8 mouse cellular contexts compared by ENCODE assay signal in the genomic region with DNA sequence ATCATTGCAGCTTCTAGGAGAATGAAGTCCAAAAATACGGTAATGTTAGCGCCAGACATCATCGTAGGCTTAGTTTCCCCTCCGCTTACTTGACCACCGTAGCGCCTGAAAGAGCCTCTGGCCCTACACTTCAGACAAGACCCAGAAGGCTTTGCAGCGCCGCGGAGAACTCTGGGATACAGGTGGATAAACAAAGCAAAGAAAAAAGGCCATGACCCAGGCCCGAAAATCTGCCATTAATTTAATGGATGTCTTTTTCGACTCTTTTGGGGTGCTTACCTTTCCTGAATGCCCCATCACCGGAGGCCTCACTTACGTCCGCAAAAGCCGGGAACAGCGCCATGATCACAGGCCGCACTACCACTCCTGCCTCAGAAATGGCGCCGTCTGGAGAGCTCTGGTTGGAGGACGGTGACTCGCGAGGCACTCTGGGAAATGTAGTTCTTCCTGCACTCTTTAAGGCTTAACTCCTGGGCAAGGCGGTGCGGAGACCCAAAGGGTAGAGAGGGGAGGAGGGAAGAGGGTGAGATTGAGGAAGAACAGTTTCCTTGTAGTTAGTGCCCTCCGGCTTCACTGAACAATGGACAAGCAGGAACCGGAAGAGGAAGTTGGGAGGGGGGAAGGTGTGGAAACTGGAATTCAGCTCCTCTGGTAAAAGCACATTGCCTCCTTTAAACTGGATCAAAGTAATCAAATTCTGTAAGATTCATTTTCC. TPM values are rescaled to one million over a fixed set of nuclear protein-coding genes. Genes with fewer than 3 reads are reported as not detected.
DNase-seq lines count a peak whose midpoint lies in the region; ATAC-seq lines count a peak whose summit lies in the region.

A gene (minus strand): TSS at position 393 of the 715 bp plus-strand sequence.

- peak; percentile 100 for ATAC-seq in erythroblast, adult 5-6 weeks (replicated peaks; ENCODE audit: low FRiP score, poor library complexity, severe bottlenecking)
- peak; percentile 99 for ATAC-seq in kidney, embryonic 15.5 days (replicated peaks; ENCODE audit: low FRiP score)
- ATAC-seq in monocyte, adult 5-6 weeks (replicated peaks; ENCODE audit: insufficient number of reproducible peaks, low FRiP score, low TSS enrichment, poor library complexity, severe bottlenecking): peak; percentile 100

- peak; percentile 87 to 88 for DNase-seq in B cell, adult 2 months
- DNase-seq in brain, adult 2 months (ENCODE audit: low read depth, low spot score): peak; percentile 98
- DNase-seq in heart, embryonic 10.5 days (ENCODE audit: low spot score): peak; percentile 97
- DNase-seq in liver: peak; percentile 89
- peak; percentile 86 to 92 for DNase-seq in spleen, postnatal 4 days (ENCODE audit: low spot score in 2 of 2)

- WGBS in heart, embryonic 10.5 days: under 1% methylated on average over 26 of the region's 26 CpGs
- under 1% methylated on average over 26 of the region's 26 CpGs for WGBS in kidney, embryonic 15.5 days

- H3K4me2 ChIP-seq in kidney, embryonic 15.5 days: peak within 1 kb of the TSS; percentile 58

- H3K36me3 ChIP-seq in heart, embryonic 10.5 days: no peaks in the 10 kb centered on the region
- H3K36me3 ChIP-seq in kidney, embryonic 15.5 days: peaks cover 19% of the 10 kb centered on the region

- peaks cover 7% of the 10 kb centered on the region; the same call in 1 of the 2 replicates for H3K4me1 ChIP-seq in heart, embryonic 10.5 days
- H3K4me1 ChIP-seq in kidney, embryonic 15.5 days: peaks cover 6% of the 10 kb centered on the region

- H3K9ac ChIP-seq in kidney, embryonic 15.5 days: peak within 1 kb of the TSS; percentile 59

- peak within 1 kb of the TSS; percentile 94 for H3K27ac ChIP-seq in heart, embryonic 10.5 days
- H3K27ac ChIP-seq in kidney, embryonic 15.5 days: peak within 1 kb of the TSS; percentile 78

- no peaks in the 10 kb centered on the region for H3K9me3 ChIP-seq in heart, embryonic 10.5 days
- no peaks in the 10 kb centered on the region for H3K9me3 ChIP-seq in kidney, embryonic 15.5 days (replicated peaks)

- H3K27me3 ChIP-seq in heart, embryonic 10.5 days (ENCODE audit: insufficient read depth, poor library complexity, severe bottlenecking): no peaks in the 10 kb centered on the region
- H3K27me3 ChIP-seq in kidney, embryonic 15.5 days: no peaks in the 10 kb centered on the region

- peak within 1 kb of the TSS; percentile 68 for H3K4me3 ChIP-seq in heart, embryonic 10.5 days
- H3K4me3 ChIP-seq in kidney, embryonic 15.5 days (replicated peaks): peak within 1 kb of the TSS; percentile 64

RNA-seq across cellular contexts. Expression of the gene that starts here (rescaled TPM):
- total RNA-seq in erythroblast, adult 5-6 weeks (2015; ENCODE audit: low replicate concordance): 0.19 and 8.8 TPM in 2 replicates
- 10.9 and 11.1 TPM in 2 replicates for total RNA-seq in erythroblast, adult 5-6 weeks (2017; ENCODE audit: low replicate concordance)
- polyA plus RNA-seq in heart, embryonic 10.5 days (2016; fragmentation: Nextera tagmentation; extraction: Ambion mirVana): 10.3 and 12.0 TPM in 2 replicates
- 18.4 and 18.9 TPM in 2 replicates for polyA plus RNA-seq in kidney, embryonic 15.5 days (2015; fragmentation: Nextera tagmentation; extraction: Ambion mirVana)
- total RNA-seq in monocyte, adult 5-6 weeks (2017): 25.2 to 42.8 TPM (median 28.1 TPM) in 3 replicates

Comparison
In these comparisons a context has a peak if more than half of its experiments do, and no peak if none do; other contexts are left out.
1. Peak in every context shown above with its lines: DNase-seq, ATAC-seq, H3K4me3 ChIP-seq and H3K27ac ChIP-seq.